Mouse (Mus musculus) layer of hippocampus, postnatal 36 days (tissue): ENCODE data around the gene Gm12248. TPM values are rescaled to one million over a fixed set of nuclear protein-coding genes. Genes with fewer than 3 reads are reported as not detected.

ENCODE experiments used
- DNase-seq, 2 experiments: peaks; one replicate each; pipeline ENCODE4 v3.0.0; 2022
- total RNA-seq, 2 experiments: library from RNA; stranded (reverse); gene quantifications; 2 replicates each; pipeline ENCODE4 v1.2.3; 2021

Gm12248 gene
- total RNA-seq = not detected

DNA sequence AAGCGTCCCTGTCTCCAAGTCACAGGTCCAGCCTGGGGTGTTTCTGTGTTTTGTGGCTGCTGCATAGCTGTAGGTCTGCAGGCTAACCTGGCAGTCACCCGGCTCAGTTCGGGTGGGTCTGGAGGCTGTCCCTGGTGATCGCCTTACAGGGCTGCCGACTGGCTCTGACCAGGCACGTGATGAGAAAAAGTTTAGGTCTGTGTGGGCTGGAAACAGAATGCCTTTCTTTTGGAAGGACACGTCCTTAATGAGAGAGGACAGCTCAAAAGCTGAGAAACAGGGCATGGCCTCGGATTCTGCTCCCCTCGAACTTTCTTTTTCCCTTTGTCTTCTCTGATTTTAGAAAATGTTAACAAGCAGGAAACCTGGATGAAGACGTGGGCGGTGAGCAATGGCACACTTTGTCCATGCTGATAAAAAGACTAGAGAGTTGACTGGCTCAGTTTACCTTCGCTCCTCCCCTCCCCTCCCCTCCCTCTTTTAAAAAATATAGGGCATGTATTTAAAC, at the start of gene Gm12248:
Gene Gm12248, minus strand, starts transcription at position 114 of the 508 bp plus-strand sequence.
- DNase-seq = no peak

GRCm38 (mm10) chr11:58139466-58139865, 46.5 kb upstream of the Gm12248 start:
- no peak for DNase-seq

GRCm38 (mm10) chr11:58138821-58139220, 45.9 kb upstream of the Gm12248 start:
- DNase-seq = no peak

DNA sequence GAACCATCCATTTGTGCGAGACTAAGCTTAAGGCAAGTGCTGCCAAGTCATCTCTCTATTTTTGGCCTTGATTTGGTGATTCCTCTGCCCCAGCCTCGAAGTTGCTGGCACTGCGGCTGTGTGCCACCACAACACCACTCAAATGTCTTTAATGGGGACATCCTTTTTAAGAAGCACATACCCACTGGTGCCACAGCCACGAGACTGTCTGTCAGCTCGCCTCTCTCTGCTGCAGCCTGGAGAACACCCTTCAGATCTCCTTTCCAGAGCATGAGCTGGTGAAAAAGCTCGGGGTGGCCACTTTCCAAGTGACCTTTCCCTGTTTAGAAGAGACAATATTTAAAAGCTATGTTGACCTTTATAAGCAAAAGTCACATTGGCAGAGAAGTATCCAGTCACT, 43.7 kb upstream of the Gm12248 start:
- no peak for DNase-seq

- no peak for DNase-seq
Observed at GRCm38 (mm10) chr11:58135296-58135695, 42.4 kb upstream of the Gm12248 start.

GRCm38 (mm10) chr11:58134869-58135268, 41.9 kb upstream of the Gm12248 start:
- DNase-seq = no peak

- no peak for DNase-seq
Observed at GRCm38 (mm10) chr11:58132026-58132425, 39.1 kb upstream of the Gm12248 start.

DNA sequence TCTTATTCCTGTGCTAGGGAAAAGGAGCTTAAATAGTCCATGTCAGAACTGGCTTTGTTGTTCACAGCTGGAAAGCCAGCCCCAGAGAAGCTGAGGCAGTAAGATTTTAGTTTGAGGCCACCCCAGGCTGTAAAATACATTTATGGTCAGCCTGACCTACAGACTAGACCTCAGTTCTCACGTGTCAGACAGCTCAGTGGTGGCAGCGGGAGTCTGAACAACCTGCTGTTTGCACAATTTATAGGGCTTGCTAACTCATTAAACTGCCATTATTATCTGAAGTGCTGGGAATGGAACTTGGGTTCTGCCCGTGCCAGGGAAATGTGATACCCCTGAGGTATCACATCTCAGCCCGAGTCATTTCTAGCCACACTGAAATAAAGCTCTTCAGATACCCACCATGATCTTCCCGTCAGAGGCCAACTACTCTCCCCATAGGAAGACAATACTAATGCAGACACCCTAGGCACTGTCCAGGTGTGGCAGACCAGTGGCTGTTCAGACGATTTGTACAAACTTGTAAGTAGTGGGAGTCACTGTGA, 36.4 kb upstream of the Gm12248 start:
- DNase-seq = no peak

DNA sequence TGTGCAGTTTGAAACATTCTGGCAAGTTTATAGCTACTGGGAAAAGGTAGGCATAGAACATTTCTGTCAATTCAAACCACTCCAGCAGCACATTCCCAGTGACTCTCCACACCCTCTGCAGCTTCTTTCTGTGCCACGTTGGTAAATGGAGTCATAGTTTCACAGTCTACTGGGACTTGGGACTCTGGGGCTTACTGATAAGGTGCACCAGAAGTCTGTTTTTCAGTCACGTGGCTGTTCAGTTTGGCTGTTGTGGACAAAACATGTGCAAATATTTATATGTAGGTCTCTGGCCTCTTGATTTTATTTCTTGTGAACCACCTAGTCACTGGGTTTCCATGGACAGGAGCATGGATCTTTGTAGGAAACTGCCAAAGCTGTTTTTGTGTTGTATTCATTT, 34.6 kb upstream of the Gm12248 start:
- no peak for DNase-seq

GRCm38 (mm10) chr11:58126397-58127160, 33.6 kb upstream of the Gm12248 start:
- DNase-seq = peak in 1 of 2 experiments; percentile 16

DNA sequence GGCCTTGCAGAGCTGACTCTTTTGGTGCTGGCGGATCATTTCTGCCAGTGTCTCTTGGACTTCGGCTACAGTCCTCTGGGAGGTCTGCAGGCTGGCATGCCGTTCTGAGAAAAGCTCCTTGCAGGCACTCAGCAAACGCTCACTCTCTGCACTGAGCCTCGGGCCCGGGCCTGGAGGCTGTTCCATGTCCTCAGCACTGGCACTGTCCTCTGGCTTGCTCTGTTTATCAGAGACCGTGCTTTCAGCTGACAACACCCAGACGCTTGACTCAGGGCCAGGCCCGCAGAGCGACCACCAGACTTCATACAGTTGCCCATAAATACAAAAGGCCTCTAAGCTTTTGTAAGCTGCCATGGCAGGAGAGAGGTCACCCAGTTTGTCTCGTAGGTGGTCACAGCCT, 32.1 kb upstream of the Gm12248 start:
- DNase-seq = no peak

- no peak for DNase-seq
Observed at GRCm38 (mm10) chr11:58123711-58124110, 30.8 kb upstream of the Gm12248 start.

DNA sequence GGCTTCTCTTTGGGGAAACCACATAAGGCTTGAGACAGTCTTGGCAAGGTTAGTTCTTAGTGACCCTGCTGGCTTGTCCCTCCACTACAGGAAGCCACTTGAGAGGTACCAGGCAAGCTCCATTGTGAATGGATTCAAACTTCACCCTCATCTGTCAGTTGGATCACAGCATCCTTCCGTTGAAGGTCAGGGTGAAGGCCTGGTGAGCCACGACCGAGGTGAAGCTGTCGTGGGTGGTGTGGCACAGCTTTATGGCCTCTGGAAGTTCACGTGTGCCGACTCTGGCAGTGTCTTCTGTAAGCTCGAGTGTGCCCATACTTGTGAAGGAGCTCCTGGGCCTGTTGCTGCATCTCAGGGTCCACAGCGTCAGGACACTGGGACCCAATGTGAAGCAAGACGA, 28.4 kb upstream of the Gm12248 start:
- no peak for DNase-seq

DNA sequence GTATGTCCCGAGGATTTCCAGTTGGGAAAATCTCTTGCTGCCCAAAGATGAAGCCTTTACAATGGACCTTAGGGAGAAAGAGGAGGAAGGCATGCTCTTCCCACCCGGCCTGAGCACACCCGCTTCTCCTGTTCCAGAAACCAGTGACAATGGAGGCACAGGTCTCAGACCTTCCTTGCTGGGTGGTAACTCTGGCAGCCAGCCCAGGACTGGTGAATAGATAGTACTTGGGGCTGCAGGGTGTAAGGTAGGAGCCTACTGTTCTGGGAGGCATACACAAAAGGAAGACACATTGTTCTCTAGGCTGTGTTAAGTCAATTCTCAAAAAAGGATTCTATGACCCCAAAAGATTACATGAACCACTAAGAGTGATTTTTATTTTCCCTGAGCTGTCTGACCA, 27.7 kb upstream of the Gm12248 start:
- no peak for DNase-seq

- no peak for DNase-seq
Observed at GRCm38 (mm10) chr11:58117044-58117652, 24.2 kb upstream of the Gm12248 start.

DNA sequence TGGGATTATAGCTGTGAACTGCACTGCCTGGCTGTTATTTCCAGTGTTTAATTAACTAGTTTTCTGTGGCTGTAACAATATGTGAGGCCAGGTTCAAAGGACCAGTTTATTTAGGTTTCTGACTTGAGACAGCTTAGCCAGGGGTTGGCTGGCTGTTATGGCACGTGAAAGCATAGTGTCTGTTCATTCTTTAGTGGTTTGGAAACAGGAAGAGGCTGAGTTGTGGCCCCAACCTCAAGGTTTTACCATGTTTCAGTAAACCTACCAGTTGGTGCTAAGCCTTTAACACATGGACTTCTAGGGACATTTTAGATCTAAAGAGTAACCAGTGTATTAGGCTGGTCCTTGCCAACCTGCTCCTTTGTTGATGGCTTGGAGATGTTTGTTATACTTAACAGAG, 23.6 kb upstream of the Gm12248 start:
- DNase-seq = no peak

DNA sequence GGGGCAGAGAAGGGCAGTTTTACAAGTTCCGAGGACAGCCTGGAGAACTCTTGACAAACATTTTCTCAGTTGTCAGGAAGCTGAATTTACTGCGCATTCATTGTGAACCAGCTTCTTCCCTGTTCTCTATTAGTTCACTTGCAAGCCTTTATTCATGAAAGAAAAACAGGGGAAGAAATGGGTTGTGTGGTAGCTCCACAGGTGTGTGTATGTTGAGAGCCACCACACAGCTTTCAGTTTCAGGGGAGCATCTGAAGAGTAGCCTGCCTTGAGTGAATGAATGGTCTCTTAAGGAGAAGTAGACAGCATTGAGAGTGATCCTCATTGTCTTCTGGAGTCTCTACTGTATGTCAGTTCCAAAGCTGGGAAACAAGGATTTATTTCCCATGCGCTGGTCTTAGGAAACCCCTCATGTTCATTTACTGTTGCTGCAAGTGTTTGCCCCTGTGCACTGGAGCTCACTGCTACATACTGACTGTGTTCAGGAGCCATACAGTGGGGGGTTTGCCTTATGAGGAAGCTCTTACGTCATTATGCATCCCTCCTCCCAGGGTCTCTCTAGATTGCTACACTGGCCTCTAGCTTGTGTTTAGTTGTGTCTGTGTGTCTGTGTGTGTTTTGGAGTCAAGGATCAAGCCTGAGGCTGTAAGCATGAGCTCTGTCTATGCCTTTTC, 14.9 kb upstream of the Gm12248 start:
- DNase-seq = no peak

DNA sequence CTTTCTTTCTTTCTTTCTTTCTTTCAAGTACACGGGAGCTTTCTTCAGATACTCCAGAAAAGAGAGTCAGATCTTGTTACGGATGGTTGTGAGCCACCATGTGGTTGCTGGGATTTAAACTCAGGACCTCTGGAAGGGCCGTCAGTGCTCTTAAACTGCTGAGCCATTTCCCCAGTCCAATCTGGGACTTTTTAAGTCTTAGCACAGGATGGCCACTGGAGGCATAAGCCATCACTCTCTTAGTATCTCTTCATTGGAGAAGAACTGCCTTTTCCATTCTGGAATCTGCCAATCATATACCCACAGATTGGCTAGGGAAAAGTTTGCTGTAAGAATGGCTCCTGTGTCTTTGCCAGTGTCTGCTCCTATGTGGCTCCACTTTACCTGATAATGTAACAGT, 14.1 kb upstream of the Gm12248 start:
- DNase-seq = no peak

GRCm38 (mm10) chr11:58104351-58104791, 11.4 kb upstream of the Gm12248 start:
- no peak for DNase-seq

DNA sequence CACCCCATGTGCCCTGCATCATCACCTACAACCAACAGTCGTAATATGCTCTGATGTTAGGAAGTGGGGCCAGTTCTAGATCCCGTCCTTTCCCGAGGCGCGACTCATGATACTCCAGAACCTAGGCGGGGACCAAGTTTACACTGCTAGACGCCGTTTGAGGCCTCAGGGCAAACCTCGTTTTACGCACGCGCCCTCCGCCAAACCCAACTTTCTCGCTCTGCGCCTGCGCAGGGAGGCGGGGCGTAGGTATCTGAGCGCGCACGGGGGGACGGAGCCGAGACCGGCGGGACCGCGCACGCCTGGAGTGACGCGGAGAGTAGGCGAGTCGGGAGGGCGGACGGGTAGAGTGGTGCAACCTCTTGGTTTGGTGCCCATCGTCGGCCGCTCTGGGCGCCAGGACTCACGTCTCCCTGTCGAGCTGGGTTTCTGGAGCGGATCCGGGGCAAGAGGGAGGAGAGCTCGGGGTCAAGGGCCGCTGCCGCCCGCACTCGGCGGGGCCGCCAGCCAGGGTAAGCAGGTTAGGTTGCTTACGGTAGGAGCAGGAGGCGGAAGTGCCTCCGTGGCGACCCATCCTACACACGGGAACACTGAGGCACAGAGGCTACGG, 10.9 kb upstream of the Gm12248 start, which contains the start of gene Cnot8:
Gene Cnot8, plus strand, starts transcription at position 457 of the 610 bp plus-strand sequence.
- peak; percentile 100 for DNase-seq

- no peak for DNase-seq
Observed at GRCm38 (mm10) chr11:58103344-58103653, 10.4 kb upstream of the Gm12248 start.

DNA sequence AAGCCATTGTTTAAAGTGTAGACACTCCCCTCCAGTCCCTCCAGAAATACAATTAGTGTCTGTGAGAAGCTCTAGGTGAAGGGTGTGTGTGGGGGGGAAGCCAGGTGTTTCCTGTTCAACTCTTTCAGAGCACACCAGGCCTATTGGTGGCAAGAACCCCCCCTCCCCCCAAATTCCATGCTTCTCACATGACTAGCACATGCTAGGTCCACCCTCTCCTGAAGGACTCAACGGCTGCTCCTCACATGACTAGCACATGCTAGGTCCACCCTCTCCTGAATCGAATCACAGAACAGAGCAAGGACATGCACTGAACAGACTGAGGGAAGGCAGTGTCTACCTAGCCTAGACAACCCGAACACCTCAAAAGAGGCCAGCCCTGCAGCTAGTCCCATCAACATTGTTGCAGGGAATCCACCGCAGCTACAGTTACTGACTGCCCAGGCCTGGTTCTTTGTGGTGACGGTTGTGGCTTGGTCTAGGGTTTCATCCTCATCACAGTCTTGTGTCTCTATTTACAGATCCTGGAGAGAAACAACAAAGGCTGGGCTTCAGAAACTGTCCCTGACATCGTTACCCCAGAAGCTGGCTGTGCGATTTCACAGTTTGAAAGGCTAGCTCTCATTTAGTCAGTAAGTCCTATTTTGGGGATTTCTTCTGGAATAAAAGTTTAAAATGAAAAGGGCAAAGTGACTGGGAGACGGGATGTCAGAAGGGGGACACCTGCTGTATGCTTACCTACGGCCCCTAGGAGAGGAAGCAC, 9.8 kb upstream of the Gm12248 start:
- DNase-seq = no peak
